Mouse (Mus musculus) layer of hippocampus, postnatal 25 days (tissue): Measurements from ENCODE around the gene B3galt4. TPM values are rescaled to one million over a fixed set of nuclear protein-coding genes. Genes with fewer than 3 reads are reported as not detected.
"Not testable (repeated sequence)": the region's sequence is repeated elsewhere in the genome, so short reads cannot be mapped to it uniquely, and the experiment has no call there.

Experiments
- DNase-seq, 2 experiments: peaks; one replicate each; pipeline ENCODE4 v3.0.0; 2022; ENCODE audit warnings: mixed read lengths in 2 of 2, low spot score in 1 of 2; ENCODE audit errors: extremely low spot score in 1 of 2
- total RNA-seq, 2 experiments: library from RNA; stranded (reverse); gene quantifications; 2 replicates each; pipeline ENCODE4 v1.2.3; 2021

Gene B3galt4
- total RNA-seq, 2 experiments from 2014 or later, result 6.0 to 6.6 TPM

DNA sequence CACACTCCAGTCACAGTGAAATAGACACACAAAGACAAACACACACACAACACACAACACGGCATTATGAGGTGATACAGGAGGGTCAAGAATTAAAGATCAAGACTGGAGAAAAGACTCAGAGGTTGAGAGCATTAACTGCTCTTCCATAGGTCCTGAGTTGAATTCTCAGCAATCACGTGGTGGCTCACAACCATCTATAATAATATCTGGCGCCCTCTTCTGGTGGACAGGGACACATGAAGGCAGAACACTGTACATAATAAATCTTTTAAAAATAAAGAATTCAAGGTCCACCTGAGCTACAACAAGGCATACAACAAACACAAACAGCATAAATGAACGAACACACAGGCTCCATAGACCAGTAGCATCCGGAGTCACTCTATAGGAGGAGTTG is 17.6 kb upstream of the B3galt4 start:
- DNase-seq, result no peak

DNA sequence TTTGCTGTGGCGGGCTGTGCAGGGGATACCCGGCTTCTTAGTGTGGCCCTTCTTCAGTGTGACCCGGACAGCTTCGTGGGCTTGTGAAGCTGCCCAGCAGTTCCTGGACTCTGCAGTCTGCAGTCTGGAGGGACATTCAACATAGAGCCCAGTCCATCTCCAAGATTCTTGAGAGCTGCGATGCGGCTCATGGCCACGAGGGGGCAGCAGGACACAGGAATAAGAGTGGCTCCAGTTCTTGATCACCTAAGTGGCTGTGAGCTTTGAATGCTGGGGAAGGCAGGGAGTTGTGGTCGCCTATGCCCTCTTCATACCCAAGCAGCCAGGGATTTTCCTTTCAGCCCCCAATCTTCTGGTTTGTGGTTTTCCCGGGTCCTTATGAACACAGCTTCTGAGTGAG is 17.2 kb upstream of the B3galt4 start:
- peak in 1 of 2 experiments; percentile 83 for DNase-seq

DNA sequence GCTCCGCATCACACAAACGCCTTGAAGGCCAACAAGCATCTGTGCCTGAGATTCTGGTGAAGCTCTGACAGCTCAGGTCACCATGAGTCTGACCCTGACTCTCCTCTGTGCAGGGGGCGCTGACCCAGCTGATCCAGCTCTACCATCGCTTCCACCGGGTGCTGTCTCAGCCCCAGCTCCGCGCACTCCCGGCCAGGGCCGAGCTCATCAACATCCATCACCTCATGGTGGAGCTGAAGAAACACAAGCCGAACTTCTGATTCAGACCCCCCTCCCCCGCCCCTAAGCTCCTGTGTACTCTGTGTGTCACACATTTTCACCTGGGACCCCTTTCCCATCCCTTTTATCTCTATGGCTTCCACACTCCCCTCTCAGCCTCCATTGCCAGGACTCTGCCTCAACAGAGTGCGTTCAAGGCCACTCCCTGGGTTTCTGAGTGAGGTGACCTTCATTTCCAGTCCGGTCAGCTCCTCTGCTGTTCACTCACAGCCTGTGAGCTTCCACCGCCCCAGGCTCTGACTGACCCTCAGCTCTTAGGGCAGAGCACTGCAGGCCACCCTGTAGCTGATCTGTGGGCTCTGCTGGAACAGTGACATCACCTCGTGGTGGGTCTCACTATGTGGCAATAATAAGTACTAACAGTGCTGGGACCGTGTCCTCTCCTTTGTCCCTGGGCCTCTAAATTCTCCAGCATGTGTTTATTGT is 14.7 kb upstream of the B3galt4 start:
- no peak for DNase-seq

DNA sequence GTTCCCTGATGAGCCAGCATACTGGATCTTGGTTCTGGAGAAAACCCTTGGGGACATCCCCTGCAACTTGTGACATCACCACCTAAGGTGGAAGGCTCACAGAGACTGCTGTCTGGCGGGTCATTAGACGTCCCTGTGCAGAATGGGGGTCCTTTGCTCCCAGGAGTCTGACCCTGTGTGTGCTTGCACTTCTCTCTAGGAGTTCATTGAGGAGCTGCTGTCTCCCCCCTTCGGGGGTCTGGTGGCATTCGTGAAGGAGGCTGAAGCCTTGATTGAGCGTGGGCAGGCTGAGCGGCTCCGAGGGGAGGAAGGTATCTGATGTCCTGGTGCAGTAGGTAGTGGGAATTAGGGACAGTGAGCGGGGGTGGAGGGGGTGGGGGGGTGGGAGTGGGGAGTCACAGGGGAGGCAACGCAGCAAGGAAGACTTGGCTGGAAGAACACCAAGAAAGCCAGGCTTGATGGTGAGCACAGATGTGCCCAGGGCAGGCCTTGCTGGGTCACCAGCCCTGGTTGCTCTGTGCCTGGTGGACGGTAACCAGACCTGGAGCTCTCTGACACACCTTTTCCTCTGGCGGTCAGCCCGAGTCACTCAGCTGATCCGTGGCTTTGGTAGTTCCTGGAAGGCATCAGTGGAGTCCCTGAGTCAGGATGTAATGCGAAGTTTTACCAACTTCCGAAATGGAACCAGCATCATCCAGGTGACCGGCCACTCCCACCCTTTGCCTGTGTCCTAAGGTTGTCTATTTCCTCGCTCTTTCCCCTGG is 14.0 kb upstream of the B3galt4 start:
- DNase-seq, result no peak

DNA sequence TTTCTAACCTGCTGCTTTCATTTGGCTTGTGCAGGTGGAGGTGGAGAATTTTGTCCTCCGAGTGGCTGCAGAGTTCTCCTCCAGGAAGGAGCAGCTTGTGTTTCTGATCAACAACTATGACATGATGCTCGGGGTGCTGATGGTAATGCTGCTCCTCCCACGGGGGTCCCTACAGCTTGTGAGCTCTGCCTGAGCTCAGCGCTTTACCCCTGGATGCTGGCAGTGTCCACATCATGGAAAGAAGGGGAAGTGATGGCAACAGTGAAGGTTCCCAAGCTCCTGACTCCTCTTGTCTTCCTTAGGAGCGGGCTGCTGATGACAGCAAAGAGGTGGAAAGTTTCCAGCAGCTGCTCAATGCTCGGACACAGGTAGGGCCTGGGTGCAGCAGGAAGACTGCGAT is 11.6 kb upstream of the B3galt4 start:
- DNase-seq, result no peak

DNA sequence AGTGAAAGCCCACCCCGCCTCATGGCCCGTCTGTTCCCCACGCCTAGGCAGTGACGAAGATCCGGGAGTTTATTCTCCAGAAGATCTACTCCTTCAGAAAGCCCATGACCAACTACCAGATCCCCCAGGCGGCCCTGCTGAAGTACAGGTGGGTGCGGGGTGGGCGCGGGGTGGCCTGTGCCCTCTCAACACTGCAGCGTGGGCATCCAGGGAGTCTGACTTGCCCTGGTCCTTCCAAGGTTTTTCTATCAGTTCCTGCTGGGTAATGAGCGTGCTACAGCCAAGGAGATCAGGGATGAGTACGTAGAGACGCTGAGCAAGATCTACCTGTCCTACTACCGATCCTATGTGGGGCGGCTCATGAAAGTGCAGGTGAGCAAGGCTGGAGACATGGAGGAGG is 8.7 kb upstream of the B3galt4 start:
- no peak for DNase-seq

DNA sequence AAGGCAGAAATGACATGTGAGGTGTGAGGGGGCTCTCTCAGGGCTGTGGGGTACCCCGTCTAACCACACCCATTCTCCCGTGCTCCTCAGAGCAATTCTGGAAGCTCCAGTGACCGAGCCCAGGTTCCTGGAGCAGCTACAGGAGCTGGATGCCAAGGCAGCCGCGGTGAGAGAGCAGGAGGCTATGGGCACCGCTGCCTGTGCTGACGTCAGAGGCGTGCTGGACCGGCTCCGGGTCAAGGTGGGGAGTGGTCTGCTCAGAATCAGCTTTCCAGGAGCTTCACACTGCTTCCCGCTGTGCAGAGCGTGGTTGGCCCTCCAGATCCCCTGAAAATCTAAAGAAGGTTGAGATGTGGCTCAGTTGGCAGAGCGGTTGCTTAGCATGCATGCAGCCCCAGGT is 7.8 kb upstream of the B3galt4 start:
- no peak for DNase-seq

DNA sequence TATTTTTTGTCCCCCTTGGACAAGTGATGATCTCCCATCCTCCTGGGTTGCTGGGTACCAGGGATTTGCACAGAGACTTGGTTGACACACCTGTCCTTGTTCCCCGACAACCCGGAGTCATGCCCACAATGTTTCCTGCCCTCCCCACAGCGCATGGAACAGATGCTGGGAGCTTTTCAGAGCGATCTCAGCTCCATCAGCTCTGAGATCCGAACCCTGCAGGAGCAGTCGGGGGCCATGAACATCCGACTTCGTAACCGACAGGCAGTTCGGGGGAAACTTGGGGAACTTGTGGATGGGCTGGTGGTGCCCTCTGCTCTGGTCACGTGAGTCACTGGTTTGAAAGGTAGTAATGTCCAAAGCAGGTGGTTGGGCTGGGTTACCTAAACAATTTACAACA is 7.2 kb upstream of the B3galt4 start:
- no peak for DNase-seq

DNA sequence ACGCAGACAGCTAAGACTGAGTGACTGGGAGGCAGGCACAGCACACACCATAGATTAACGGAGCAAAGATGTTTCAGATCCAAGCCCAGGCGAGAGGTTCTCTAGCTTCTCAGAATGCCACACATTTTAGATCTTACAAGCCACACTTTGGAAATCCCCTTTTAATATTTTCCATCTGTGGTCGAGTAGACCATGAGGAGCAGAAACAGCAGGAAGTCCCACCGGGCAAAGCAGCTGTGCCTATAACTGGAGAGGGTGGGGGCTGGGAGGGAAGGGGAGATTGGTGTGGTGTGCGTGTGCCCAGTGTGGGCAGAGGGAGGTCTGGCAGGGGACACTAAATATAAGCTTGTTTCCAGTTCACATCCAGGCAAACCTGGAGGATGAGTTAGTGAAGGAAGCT is 6.2 kb upstream of the B3galt4 start:
- DNase-seq, result no peak

DNA sequence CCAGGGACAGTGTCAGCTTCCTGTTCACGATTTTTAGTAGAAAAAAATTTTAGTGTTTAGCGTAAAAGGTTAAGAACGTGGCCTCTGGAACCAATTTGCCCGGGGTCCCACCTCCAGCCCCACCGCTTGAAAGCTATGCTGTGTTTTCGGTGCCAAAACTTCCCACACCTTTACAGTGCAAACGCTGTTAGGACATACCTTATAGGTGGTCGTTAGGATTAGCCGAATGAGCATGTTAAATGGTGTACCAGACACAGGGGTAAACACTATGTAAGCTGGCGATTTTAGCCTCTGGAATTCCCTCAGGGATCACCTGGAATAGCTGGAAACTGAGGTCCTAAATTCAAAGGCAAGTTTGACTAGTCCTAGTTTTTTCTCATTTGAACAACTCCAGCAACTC is 5.0 kb upstream of the B3galt4 start:
- no peak for DNase-seq

DNA sequence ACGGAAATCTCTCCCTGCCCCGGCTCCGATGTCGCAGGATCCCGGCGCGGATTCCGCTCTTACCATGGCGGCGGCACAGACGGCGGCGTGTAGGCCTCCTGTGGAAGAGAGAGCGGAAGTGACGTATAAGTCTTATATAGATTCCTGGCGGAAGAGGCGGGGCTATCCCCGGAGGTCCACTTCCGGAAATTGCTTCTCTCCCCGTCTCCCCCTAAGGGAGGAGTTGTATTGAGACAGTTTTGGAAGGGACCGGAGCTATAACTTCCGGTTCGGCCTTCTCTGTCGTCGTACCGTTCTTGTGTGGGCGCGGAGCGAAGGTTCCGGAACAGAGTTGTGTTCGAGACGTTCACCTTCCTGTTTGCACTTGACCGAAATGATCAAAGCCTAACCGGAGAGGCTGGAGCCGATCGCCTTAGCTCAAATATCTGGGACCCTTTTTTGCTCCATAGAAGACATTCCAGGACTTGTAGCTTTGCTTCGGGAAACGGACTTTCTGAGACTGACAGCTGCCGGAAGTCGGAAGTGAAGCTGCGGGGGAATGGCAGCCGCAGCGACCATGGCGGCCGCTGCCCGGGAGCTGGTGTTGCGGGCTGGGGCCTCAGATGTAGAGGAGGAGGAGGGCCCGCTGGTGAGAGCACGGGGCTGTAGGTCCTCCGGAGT is 4.4 kb upstream of the B3galt4 start, which contains the start of the genes Vps52 and Rps18:
Vps52 (plus strand) TSS at position 258 of the 660 bp plus-strand sequence.
Rps18 (minus strand) TSS at position 447 of the 660 bp plus-strand sequence.
- DNase-seq, result peak; percentile 91

DNA sequence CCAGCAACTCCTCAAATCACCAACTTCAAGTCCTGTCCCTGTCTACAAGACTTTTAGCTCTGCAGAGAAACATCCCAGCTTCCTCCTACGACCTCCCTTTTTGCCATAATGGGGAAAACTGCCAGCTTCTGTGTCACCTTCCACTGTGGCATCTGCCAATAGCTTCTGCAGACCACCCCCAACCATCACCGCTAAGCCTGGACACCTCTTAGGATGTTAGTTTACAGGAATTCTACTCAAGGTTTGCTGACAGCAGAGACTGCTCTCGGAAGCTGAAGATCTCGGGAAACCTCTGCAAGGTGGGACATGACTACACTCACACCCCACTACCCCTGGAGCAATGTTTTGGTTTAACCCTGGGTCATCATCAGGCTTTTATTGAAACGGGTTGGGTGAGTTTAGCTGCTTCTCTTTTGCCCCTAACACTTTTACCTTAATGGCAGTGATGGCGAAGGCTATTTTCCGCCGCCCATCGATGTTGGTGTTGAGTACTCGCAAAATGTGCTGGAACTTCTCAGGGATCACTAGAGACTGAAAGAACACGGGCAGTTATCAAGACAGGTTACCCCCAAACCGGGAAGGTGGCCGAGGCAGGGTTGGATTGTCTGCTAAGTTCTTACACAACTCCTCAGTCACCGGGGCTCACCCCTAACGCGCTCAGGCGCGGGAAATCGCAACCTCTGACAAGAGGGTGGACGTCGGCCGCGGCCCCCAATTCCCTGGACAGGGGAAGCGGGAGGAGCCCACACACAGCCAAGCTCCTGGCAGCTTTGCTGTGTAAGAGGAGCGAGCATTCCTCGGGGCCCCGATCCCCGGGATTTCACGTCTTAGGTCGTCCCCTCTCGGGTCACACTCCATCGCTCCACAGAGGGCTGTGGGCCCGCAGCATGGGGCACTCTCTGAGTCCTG is 3.6 kb upstream of the B3galt4 start:
- DNase-seq, result no peak

DNA sequence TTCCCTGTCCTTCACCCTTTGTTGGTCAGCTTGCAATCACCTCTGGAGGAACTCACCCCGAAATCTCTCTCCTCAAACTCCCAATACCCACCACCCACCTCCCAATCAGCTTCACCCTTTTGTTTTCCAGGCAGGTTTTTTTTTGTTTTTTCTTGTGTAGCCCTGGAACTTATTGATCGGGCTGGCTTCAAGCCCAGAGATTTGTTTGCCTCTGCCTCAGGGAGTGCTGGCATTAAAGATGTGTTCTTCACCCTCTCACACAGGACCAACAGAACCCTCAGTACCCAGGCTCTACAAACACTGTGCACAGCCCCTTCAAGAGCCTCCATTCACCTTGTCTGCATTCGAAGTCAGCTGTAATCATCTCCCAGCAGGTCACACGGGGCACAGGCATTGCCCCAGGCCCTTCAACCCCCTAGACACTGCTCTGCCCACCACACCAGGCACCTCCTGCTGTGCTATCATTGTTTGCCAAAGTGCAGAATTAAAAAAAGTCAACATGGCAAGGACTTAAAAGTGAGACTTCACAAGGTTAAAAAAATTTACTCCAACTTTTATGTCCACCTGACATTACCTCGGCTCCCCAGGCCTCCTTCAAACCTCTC is 2.8 kb upstream of the B3galt4 start:
- DNase-seq, result no peak

DNA sequence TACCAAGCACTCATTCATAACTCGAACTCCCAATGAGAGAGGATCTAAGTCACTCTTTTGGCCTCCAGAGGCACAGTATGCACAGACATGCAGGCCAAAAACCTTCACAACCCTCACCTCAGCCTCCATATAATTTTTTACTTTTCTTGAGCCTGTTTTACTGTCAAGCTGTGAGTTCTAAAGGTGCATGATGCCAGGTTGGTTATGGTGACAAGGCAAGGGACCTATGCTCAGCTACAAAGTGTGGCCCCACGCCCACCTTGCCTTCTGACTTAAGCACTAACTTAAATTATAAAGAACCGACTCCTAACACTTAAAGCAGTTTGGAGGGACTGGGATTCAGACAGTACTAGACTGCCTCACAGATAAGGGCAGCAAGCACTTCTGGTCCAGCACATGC is 2.0 kb upstream of the B3galt4 start:
- DNase-seq, result no peak

DNA sequence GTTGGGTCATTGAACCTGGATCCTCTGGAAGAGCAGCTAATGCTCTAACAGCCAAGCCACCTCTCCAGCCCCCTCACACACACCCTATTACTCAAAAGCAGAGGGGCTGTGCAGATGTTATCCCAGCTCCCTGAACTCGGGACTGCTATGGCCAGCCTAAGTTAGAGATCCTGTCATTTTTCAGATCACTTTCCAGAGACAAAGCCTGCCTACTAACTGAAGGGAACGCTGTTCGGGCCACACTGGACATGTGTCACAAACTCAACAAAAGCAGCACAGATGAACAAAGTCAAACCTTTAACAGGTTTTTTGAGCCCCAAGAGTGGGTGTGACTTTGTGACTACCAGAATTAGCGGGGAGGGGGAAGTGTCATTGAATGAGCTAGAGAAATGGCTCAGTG is 1.6 kb upstream of the B3galt4 start:
- DNase-seq, result no peak

DNA sequence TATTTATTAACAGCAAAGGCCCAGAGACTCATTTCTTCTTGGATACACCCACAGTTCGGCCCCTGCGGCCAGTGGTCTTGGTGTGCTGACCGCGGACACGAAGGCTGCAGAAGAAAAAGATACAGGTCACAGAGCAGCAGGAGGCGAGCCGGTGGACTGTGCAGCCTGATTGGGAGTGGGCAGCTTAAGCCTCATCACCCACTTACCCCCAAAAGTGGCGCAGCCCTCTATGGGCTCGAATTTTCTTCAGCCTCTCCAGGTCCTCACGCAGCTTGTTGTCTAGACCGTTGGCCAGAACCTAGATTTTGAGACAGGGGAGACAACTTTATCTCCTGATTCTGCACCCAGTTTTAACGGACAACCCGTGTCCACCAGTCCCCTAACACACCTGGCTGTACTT is 727 bp upstream of the B3galt4 start:
- not testable (repeated sequence) for DNase-seq

DNA sequence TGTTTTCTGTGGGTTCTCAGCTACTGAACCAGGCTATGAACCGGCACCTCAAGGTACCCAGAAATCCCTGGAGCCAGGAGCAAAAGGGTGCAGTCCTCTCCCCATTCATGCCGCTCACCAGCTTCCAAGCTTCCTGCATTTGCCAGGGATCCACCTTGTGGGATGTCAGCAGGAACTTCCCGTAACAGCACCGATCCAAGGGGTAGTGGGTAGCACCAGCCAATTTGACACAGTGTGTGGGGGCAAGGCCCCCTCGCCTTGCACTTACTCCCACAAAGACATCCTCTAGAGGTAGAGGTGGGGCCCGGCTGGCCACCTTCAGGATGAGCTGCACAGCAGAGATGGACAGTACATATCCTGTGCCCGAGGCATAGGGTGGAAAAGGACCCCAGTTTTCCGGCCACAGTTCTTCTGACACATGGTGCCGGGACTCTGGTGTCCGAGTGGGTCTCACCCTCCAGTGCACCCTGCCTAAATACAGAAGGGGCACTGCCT is 1.1 kb downstream of the B3galt4 start:
- no peak for DNase-seq

DNA sequence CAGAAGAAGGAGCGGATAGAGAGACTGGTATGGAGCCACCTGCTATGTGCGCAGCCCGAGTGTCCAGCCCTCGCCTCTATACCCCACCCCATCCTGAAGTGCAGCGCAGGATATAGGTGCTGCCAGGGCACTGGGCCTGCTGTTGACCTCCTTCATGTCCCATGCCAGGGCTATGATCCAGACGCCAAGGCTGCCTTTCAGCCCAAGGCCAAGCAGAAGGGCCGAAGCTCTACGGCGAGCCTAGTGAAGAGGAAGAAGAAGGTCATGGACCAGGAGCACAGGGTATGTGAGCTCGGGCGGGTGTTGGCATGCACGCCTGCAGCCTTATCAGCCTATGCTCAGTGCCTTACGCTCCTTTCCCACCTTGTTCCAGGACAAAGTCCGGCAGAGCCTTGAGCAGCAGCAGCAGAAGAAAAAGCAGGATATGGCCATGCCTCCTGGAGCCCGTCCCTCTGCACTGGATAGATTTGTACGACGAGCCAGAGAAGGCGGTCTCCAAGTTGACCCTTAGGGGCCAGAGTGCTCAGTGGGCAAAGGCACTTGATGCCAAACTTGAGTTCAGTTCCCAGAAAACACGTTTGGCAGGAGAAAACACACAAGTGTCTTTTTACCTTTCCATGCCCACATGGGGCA is 2.3 kb downstream of the B3galt4 start:
- DNase-seq, result no peak
